Mouse (Mus musculus) E14TG2a.4 (cell line): ENCODE measurements around the gene Ano1.

Experiments used
- H3K27me3 ChIP-seq: 2 replicates; pipeline ENCODE4 v1.6.1; 2014; ENCODE audit warnings: low read length, control low read depth; ENCODE audit not compliant: insufficient read depth
- H3K36me3 ChIP-seq: 2 replicates; pipeline ENCODE4 v1.6.1; 2014; ENCODE audit warnings: low read length, control low read depth; ENCODE audit not compliant: insufficient read depth
- H3K4me1 ChIP-seq: replicated peaks from 2 replicates; pipeline ENCODE4 v1.6.1; 2014; ENCODE audit warnings: low read depth, low read length, control low read depth
- H3K4me3 ChIP-seq: replicated peaks from 2 replicates; pipeline ENCODE4 v1.5.1; 2014; ENCODE audit warnings: mild to moderate bottlenecking, low read length
- H3K9me3 ChIP-seq: 2 replicates; pipeline ENCODE4 v1.6.1; 2014; ENCODE audit warnings: low read length, control low read depth
- CTCF ChIP-seq: conservative IDR thresholded peaks from 2 replicates; pipeline ENCODE4 v1.5.1; 2014; ENCODE audit warnings: low read length
- NANOG ChIP-seq: IDR thresholded peaks from 2 replicates; pipeline ENCODE4 v1.6.1; 2014; ENCODE audit warnings: borderline replicate concordance, low read length, mixed read lengths
- POU5F1 ChIP-seq: IDR thresholded peaks from 2 replicates; pipeline ENCODE4 v1.6.1; 2014; ENCODE audit warnings: low read length, borderline replicate concordance

Gene Ano1

GRCm38 (mm10) chr7:144678241-144679030 is 73.3 kb downstream of the Ano1 start:
- peaks cover 54% of the 10 kb centered on the region for H3K27me3 ChIP-seq
- H3K4me1 ChIP-seq: peaks cover 18% of the 10 kb centered on the region
- H3K9me3 ChIP-seq: no peaks in the 10 kb centered on the region
- TF ChIP-seq POU5F1 (no peak), NANOG (no peak), CTCF (no peak)
- H3K4me3 ChIP-seq: peak overlapping the region; percentile 70
- no peaks in the 10 kb centered on the region for H3K36me3 ChIP-seq

- H3K36me3 ChIP-seq: no peaks in the 10 kb centered on the region
- H3K4me1 ChIP-seq: peaks cover 18% of the 10 kb centered on the region
- TF ChIP-seq CTCF (no peak), POU5F1 (no peak), NANOG (no peak)
- H3K4me3 ChIP-seq: 0 out of 2 replicates have a peak overlapping the region, but pooled peaks have one; percentile 70
- H3K9me3 ChIP-seq: no peaks in the 10 kb centered on the region
- H3K27me3 ChIP-seq: peaks cover 58% of the 10 kb centered on the region
Observed at GRCm38 (mm10) chr7:144677341-144678086, 74.3 kb downstream of the Ano1 start.

- H3K4me1 ChIP-seq: peaks cover 18% of the 10 kb centered on the region
- TF ChIP-seq POU5F1 (no peak), NANOG (no peak), CTCF (no peak)
- no peaks in the 10 kb centered on the region for H3K9me3 ChIP-seq
- no peak overlapping the region for H3K4me3 ChIP-seq
- H3K27me3 ChIP-seq: peaks cover 57% of the 10 kb centered on the region
- H3K36me3 ChIP-seq: no peaks in the 10 kb centered on the region
Observed at GRCm38 (mm10) chr7:144675632-144676031, 76.1 kb downstream of the Ano1 start.

GRCm38 (mm10) chr7:144669895-144670294 is 81.9 kb downstream of the Ano1 start:
- no peak overlapping the region for H3K4me3 ChIP-seq
- H3K9me3 ChIP-seq: no peaks in the 10 kb centered on the region
- TF ChIP-seq POU5F1: no peak
- TF ChIP-seq CTCF: peak; percentile 39
- H3K27me3 ChIP-seq: peaks cover 18% of the 10 kb centered on the region; the same call in 1 of the 2 replicates
- no peaks in the 10 kb centered on the region for H3K36me3 ChIP-seq
- H3K4me1 ChIP-seq: no peaks in the 10 kb centered on the region

- Histone ChIP-seq H3K27me3 (peaks cover 26% of the 10 kb centered on the region), H3K36me3 (no peaks in the 10 kb centered on the region), H3K9me3 (0 out of 2 replicates have a peak, but pooled peaks cover 2% of the 10 kb centered on the region)
Observed at GRCm38 (mm10) chr7:144668603-144669278, 83.0 kb downstream of the Ano1 start.

GRCm38 (mm10) chr7:144667091-144667490 is 84.7 kb downstream of the Ano1 start:
- Histone ChIP-seq H3K4me1 (no peaks in the 10 kb centered on the region), H3K9me3 (0 out of 2 replicates have a peak, but pooled peaks cover 2% of the 10 kb centered on the region), H3K4me3 (no peak overlapping the region), H3K27me3 (peaks cover 34% of the 10 kb centered on the region), H3K36me3 (no peaks in the 10 kb centered on the region)
- TF ChIP-seq NANOG: no peak
- TF ChIP-seq POU5F1: no peak
- TF ChIP-seq CTCF: no peak

More at GRCm38 (mm10) chr7:144668603-144669278, 83.0 kb downstream of the Ano1 start:
- Histone ChIP-seq H3K4me3 (no peak overlapping the region), H3K4me1 (no peaks in the 10 kb centered on the region)
- TF ChIP-seq CTCF: no peak
- TF ChIP-seq POU5F1: no peak
- no peak for TF ChIP-seq NANOG

GRCm38 (mm10) chr7:144665585-144665984 is 86.2 kb downstream of the Ano1 start:
- H3K4me1 ChIP-seq: no peaks in the 10 kb centered on the region
- TF ChIP-seq POU5F1 (no peak), CTCF (no peak), NANOG (no peak)
- peaks cover 39% of the 10 kb centered on the region for H3K27me3 ChIP-seq
- H3K9me3 ChIP-seq: 0 out of 2 replicates have a peak, but pooled peaks cover 2% of the 10 kb centered on the region
- no peak overlapping the region for H3K4me3 ChIP-seq
- H3K36me3 ChIP-seq: no peaks in the 10 kb centered on the region

GRCm38 (mm10) chr7:144663566-144663965 is 88.2 kb downstream of the Ano1 start:
- 0 out of 2 replicates have a peak, but pooled peaks cover 2% of the 10 kb centered on the region for H3K9me3 ChIP-seq
- no peak overlapping the region for H3K4me3 ChIP-seq
- TF ChIP-seq CTCF (no peak), POU5F1 (no peak), NANOG (no peak)
- H3K4me1 ChIP-seq: no peaks in the 10 kb centered on the region
- H3K27me3 ChIP-seq: peaks cover 47% of the 10 kb centered on the region
- no peaks in the 10 kb centered on the region for H3K36me3 ChIP-seq
